In the genomic region with DNA sequence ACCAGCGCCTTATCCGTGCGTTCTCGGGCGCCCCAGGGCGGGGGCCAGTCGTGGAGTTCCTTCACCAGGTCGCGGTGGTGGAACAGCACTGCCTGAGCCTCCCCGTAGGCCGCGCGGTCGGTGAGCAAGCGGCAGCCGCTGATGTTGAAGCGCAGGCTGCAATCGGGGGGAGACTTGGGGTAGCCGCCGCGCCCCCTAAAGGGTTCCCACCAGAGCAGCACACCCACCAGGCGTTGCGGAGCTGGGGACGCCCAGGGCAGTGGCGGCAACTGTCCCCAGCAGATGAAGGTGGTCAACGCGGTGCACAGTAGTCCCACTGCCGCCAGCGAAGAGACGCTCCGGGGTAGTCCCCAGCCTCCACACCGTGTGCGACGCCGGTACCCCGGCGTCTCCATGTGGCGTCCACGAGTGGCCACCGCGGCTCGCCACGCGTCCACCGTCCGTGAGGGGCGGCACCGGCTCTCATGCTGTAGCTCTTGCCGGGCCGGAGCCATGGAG, we compare ENCODE assay signal across 9 mouse cellular contexts. TPM values are rescaled to one million over a fixed set of nuclear protein-coding genes. Genes with fewer than 3 reads are reported as not detected.
DNase-seq lines count a peak whose midpoint lies in the region; ATAC-seq and TF ChIP-seq lines count a peak whose summit lies in the region.
"Had no signal": no experiment of that assay in that cellular context is flagged by ENCODE, and none has a peak within 500 bp of the region (broad histone marks: within the 10 kb centered on the region; RNA-seq: fewer than 3 reads in every experiment).

No protein-coding gene starts in this region.

- no peak overlapping the region for H3K27ac ChIP-seq in forebrain, embryonic 14.5 days (ENCODE audit: low read depth, low read length)
- H3K27ac ChIP-seq in intestine, postnatal 0 days (ENCODE audit: low read depth, low read length): peak overlapping the region; percentile 50
- H3K27ac ChIP-seq in stomach, embryonic 14.5 days (ENCODE audit: low read length): peak overlapping the region; percentile 44; the same call in 1 of the 2 replicates

- H3K9ac ChIP-seq in forebrain, embryonic 14.5 days (ENCODE audit: low read length): peak overlapping the region; percentile 61
- H3K9ac ChIP-seq in intestine, postnatal 0 days (ENCODE audit: low read depth, low read length): peak overlapping the region; percentile 71
- H3K9ac ChIP-seq in stomach, embryonic 14.5 days (replicated peaks; ENCODE audit: low read depth, low read length): peak overlapping the region; percentile 56

- H3K4me2 ChIP-seq in forebrain, embryonic 14.5 days (ENCODE audit: low read length): peak overlapping the region; percentile 86
- H3K4me2 ChIP-seq in intestine, postnatal 0 days (replicated peaks; ENCODE audit: low read depth): peak overlapping the region; percentile 97
- peak overlapping the region; percentile 85 for H3K4me2 ChIP-seq in stomach, embryonic 14.5 days (replicated peaks; ENCODE audit: low read depth, low read length)

- WGBS in forebrain, embryonic 14.5 days: under 1% methylated on average over 45 of the region's 50 CpGs
- WGBS in intestine, postnatal 0 days: under 1% methylated on average over 50 of the region's 50 CpGs
- under 1% methylated on average over 49 of the region's 50 CpGs for WGBS in stomach, embryonic 14.5 days

- H3K4me1 ChIP-seq in erythroblast, embryonic 14.5 days (ENCODE audit: control insufficient read depth): no peaks in the 10 kb centered on the region; the same call in 1 of the 2 replicates
- H3K4me1 ChIP-seq in forebrain, embryonic 14.5 days (ENCODE audit: control insufficient read depth, insufficient read depth, low read length): no peaks in the 10 kb centered on the region
- H3K4me1 ChIP-seq in intestine, postnatal 0 days (replicated peaks; ENCODE audit: control insufficient read depth, insufficient read depth, low read length): 0 out of 2 replicates have a peak, but pooled peaks cover 6% of the 10 kb centered on the region
- no peaks in the 10 kb centered on the region; the same call in 1 of the 2 replicates for H3K4me1 ChIP-seq in stomach, embryonic 14.5 days (ENCODE audit: control insufficient read depth, insufficient read depth, low read length)

- peak overlapping the region; percentile 39 for H3K4me3 ChIP-seq in erythroblast, embryonic 14.5 days (replicated peaks)
- peak overlapping the region; percentile 44 for H3K4me3 ChIP-seq in forebrain, embryonic 14.5 days (ENCODE audit: low read depth, low read length)
- H3K4me3 ChIP-seq in intestine, postnatal 0 days (ENCODE audit: low read depth, low read length): peak overlapping the region; percentile 52
- peak overlapping the region; percentile 55 for H3K4me3 ChIP-seq in stomach, embryonic 14.5 days (ENCODE audit: low read depth, low read length)

- peaks cover 20% of the 10 kb centered on the region for H3K27me3 ChIP-seq in erythroblast, embryonic 14.5 days (ENCODE audit: control insufficient read depth)
- peaks cover 8% of the 10 kb centered on the region; the same call in 1 of the 2 replicates for H3K27me3 ChIP-seq in forebrain, embryonic 14.5 days (replicated peaks; ENCODE audit: control insufficient read depth, insufficient read depth, low read length)
- H3K27me3 ChIP-seq in intestine, postnatal 0 days (replicated peaks; ENCODE audit: control insufficient read depth, insufficient read depth, low read length): no peaks in the 10 kb centered on the region
- H3K27me3 ChIP-seq in stomach, embryonic 14.5 days (ENCODE audit: control insufficient read depth, insufficient read depth, low read length): no peaks in the 10 kb centered on the region

- no peak for TF ChIP-seq CTCF in intestine, postnatal 0 days (IDR thresholded peaks at IDR 0.05; ENCODE audit: low read depth)

- no peaks in the 10 kb centered on the region for H3K36me3 ChIP-seq in erythroblast, embryonic 14.5 days (ENCODE audit: control insufficient read depth)
- no peaks in the 10 kb centered on the region for H3K36me3 ChIP-seq in forebrain, embryonic 14.5 days (ENCODE audit: control insufficient read depth, insufficient read depth, low read length)
- H3K36me3 ChIP-seq in intestine, postnatal 0 days (ENCODE audit: control insufficient read depth, insufficient read depth): no peaks in the 10 kb centered on the region
- no peaks in the 10 kb centered on the region for H3K36me3 ChIP-seq in stomach, embryonic 14.5 days (ENCODE audit: control insufficient read depth, insufficient read depth, low read length)

- peak; percentile 52 for DNase-seq in ZHBTc4 (ENCODE audit: low read depth, low spot score)
- peak; percentile 37 for DNase-seq in forebrain, embryonic 14.5 days (ENCODE audit: low spot score)
- no peak for DNase-seq in right cerebral cortex, postnatal 10 days (ENCODE audit: low spot score in 2 of 2)

- no peaks in the 10 kb centered on the region for H3K9me3 ChIP-seq in erythroblast, embryonic 14.5 days (ENCODE audit: control insufficient read depth, low read length)
- no peaks in the 10 kb centered on the region for H3K9me3 ChIP-seq in forebrain, embryonic 14.5 days (replicated peaks; ENCODE audit: control insufficient read depth, low read length)
- H3K9me3 ChIP-seq in intestine, postnatal 0 days (ENCODE audit: control insufficient read depth): no peaks in the 10 kb centered on the region
- H3K9me3 ChIP-seq in stomach, embryonic 14.5 days (ENCODE audit: control insufficient read depth, low read depth, low read length): no peaks in the 10 kb centered on the region

- no peak for ATAC-seq in erythroblast, adult 5-6 weeks (replicated peaks; ENCODE audit: low FRiP score, poor library complexity, severe bottlenecking)
- peak; percentile 78 for ATAC-seq in forebrain, embryonic 14.5 days
- ATAC-seq in intestine, postnatal 0 days: peak; percentile 53
- ATAC-seq in megakaryocyte, adult 5-6 weeks (ENCODE audit: poor library complexity, severe bottlenecking): peak; percentile 63
- ATAC-seq in stomach, embryonic 14.5 days (ENCODE audit: insufficient number of reproducible peaks, insufficient read depth, low FRiP score, low read depth): peak; percentile 72

RNA-seq across cellular contexts. Expression of a gene that starts 0.6 kb away (rescaled TPM):
- polyA plus RNA-seq in erythroblast, embryonic 14.5 days (2012): 0.01 TPM in 1 of 2 replicates, not detected in the other
- total RNA-seq in erythroblast, adult 5-6 weeks (2015; ENCODE audit: low replicate concordance): 2.3 and 3.7 TPM in 2 replicates
- 1.4 and 2.1 TPM in 2 replicates for total RNA-seq in erythroblast, adult 5-6 weeks (2017; ENCODE audit: low replicate concordance)
- 0.36 and 0.58 TPM in 2 replicates for polyA plus RNA-seq in forebrain, embryonic 14.5 days (2014; fragmentation: Nextera tagmentation; extraction: Ambion mirVana)
- 2.3 and 2.6 TPM in 2 replicates for polyA plus RNA-seq in intestine, postnatal 0 days (2015; fragmentation: Nextera tagmentation; extraction: Ambion mirVana)
- 6.9 and 7.2 TPM in 2 replicates for total RNA-seq in megakaryocyte, adult 5-6 weeks (2015)
- total RNA-seq in megakaryocyte, adult 5-6 weeks (2017): 9.5 and 9.6 TPM in 2 replicates
- polyA plus RNA-seq in stomach, embryonic 14.5 days (2014; fragmentation: Nextera tagmentation; extraction: Ambion mirVana): 7.1 and 7.6 TPM in 2 replicates

RNA-seq across cellular contexts. Expression of a gene that starts 11.0 kb away (rescaled TPM):
- polyA plus RNA-seq in erythroblast, embryonic 14.5 days (2012): not detected in 2 replicates
- total RNA-seq in erythroblast, adult 5-6 weeks (2015; ENCODE audit: low replicate concordance): not detected in 2 replicates
- total RNA-seq in erythroblast, adult 5-6 weeks (2017; ENCODE audit: low replicate concordance): not detected in 2 replicates
- 0.10 and 0.17 TPM in 2 replicates for polyA plus RNA-seq in forebrain, embryonic 14.5 days (2014; fragmentation: Nextera tagmentation; extraction: Ambion mirVana)
- polyA plus RNA-seq in intestine, postnatal 0 days (2015; fragmentation: Nextera tagmentation; extraction: Ambion mirVana): 0.17 and 0.18 TPM in 2 replicates
- total RNA-seq in megakaryocyte, adult 5-6 weeks (2015): 0.09 TPM in 1 of 2 replicates, not detected in the other
- total RNA-seq in megakaryocyte, adult 5-6 weeks (2017): not detected in 2 replicates
- 0.11 and 0.12 TPM in 2 replicates for polyA plus RNA-seq in stomach, embryonic 14.5 days (2014; fragmentation: Nextera tagmentation; extraction: Ambion mirVana)
- total RNA-seq: heart, postnatal 10 days had no signal

RNA-seq across cellular contexts. Expression of a gene that starts 19.3 kb away (rescaled TPM):
- polyA plus RNA-seq in erythroblast, embryonic 14.5 days (2012): not detected in 2 replicates
- total RNA-seq in erythroblast, adult 5-6 weeks (2015; ENCODE audit: low replicate concordance): not detected in 2 replicates
- not detected in 2 replicates for total RNA-seq in erythroblast, adult 5-6 weeks (2017; ENCODE audit: low replicate concordance)
- 3.2 and 4.5 TPM in 2 replicates for polyA plus RNA-seq in forebrain, embryonic 14.5 days (2014; fragmentation: Nextera tagmentation; extraction: Ambion mirVana)
- not detected in 2 replicates for polyA plus RNA-seq in intestine, postnatal 0 days (2015; fragmentation: Nextera tagmentation; extraction: Ambion mirVana)
- total RNA-seq in megakaryocyte, adult 5-6 weeks (2015): 3.4 and 5.6 TPM in 2 replicates
- 1.2 and 1.4 TPM in 2 replicates for total RNA-seq in megakaryocyte, adult 5-6 weeks (2017)
- polyA plus RNA-seq in stomach, embryonic 14.5 days (2014; fragmentation: Nextera tagmentation; extraction: Ambion mirVana): not detected in 2 replicates
- total RNA-seq: heart, postnatal 10 days had no signal

RNA-seq across cellular contexts. Expression of a gene that starts 32.9 kb away (rescaled TPM):
- 0.50 and 0.54 TPM in 2 replicates for polyA plus RNA-seq in erythroblast, embryonic 14.5 days (2012)
- total RNA-seq in erythroblast, adult 5-6 weeks (2015; ENCODE audit: low replicate concordance): 22.3 and 27.8 TPM in 2 replicates
- total RNA-seq in erythroblast, adult 5-6 weeks (2017; ENCODE audit: low replicate concordance): 15.0 and 19.0 TPM in 2 replicates
- polyA plus RNA-seq in forebrain, embryonic 14.5 days (2014; fragmentation: Nextera tagmentation; extraction: Ambion mirVana): 12.3 and 14.1 TPM in 2 replicates
- 5.8 and 8.1 TPM in 2 replicates for polyA plus RNA-seq in intestine, postnatal 0 days (2015; fragmentation: Nextera tagmentation; extraction: Ambion mirVana)
- total RNA-seq in megakaryocyte, adult 5-6 weeks (2015): 15.1 and 19.1 TPM in 2 replicates
- 42.1 and 49.5 TPM in 2 replicates for total RNA-seq in megakaryocyte, adult 5-6 weeks (2017)
- 29.6 and 33.1 TPM in 2 replicates for polyA plus RNA-seq in stomach, embryonic 14.5 days (2014; fragmentation: Nextera tagmentation; extraction: Ambion mirVana)

RNA-seq across cellular contexts. Expression of a gene that starts 33.1 kb away (rescaled TPM):
- polyA plus RNA-seq in erythroblast, embryonic 14.5 days (2012): 0.57 and 1.1 TPM in 2 replicates
- 5.9 and 21.3 TPM in 2 replicates for total RNA-seq in erythroblast, adult 5-6 weeks (2015; ENCODE audit: low replicate concordance)
- total RNA-seq in erythroblast, adult 5-6 weeks (2017; ENCODE audit: low replicate concordance): 13.6 and 18.0 TPM in 2 replicates
- 47.6 and 48.6 TPM in 2 replicates for polyA plus RNA-seq in forebrain, embryonic 14.5 days (2014; fragmentation: Nextera tagmentation; extraction: Ambion mirVana)
- polyA plus RNA-seq in intestine, postnatal 0 days (2015; fragmentation: Nextera tagmentation; extraction: Ambion mirVana): 24.6 and 27.1 TPM in 2 replicates
- total RNA-seq in megakaryocyte, adult 5-6 weeks (2015): 37.1 and 38.4 TPM in 2 replicates
- 36.6 and 46.4 TPM in 2 replicates for total RNA-seq in megakaryocyte, adult 5-6 weeks (2017)
- polyA plus RNA-seq in stomach, embryonic 14.5 days (2014; fragmentation: Nextera tagmentation; extraction: Ambion mirVana): 47.0 and 49.6 TPM in 2 replicates

Comparison
In these comparisons a context has a peak if more than half of its experiments do, and no peak if none do; other contexts are left out.
1. DNase-seq: peak in ZHBTc4 (single experiment) and forebrain, embryonic 14.5 days (single experiment); none in right cerebral cortex, postnatal 10 days (0 of 2).
2. Peak in every context shown above with its lines, with median percentiles within 50 percentile points of each other: H3K4me3 ChIP-seq, H3K4me2 ChIP-seq and H3K9ac ChIP-seq.